Mouse (Mus musculus) midbrain, postnatal 0 days (tissue): ENCODE measurements at regions not wholly inside any gene's neighbourhood (a gene's known extent, or its start where the extent isn't known, plus 50 kb on each side); places are given as distances from the start of the nearest gene placed in this dataset.
A peak's percentile ranks its signal among the peaks of the same experiment; 100 is the strongest.

Experiments
- ATAC-seq: fragments of 200-750 bp; cut with Nextera tagmentation; 2 replicates; pipeline ENCODE4 v1.8.0; 2017; ENCODE audit warnings: moderate number of reproducible peaks, mild to moderate bottlenecking, moderate TSS enrichment, moderate library complexity; ENCODE audit not compliant: low FRiP score
- DNase-seq: peaks from one replicate; pipeline ENCODE4 v3.0.0-alpha.2; 2015; ENCODE audit warnings: low spot score
- H3K27ac ChIP-seq: fragments of 300-500 bp; sonication (generic); 2 replicates; pipeline ENCODE4 v1.5.1; 2014; ENCODE audit warnings: low read depth, mild to moderate bottlenecking, low read length, mixed read lengths
- H3K27me3 ChIP-seq: fragments of 300-500 bp; sonication (generic); 2 replicates; pipeline ENCODE4 v1.6.1; 2014; ENCODE audit warnings: low read length, control low read depth, mixed read lengths; ENCODE audit not compliant: insufficient read depth
- H3K36me3 ChIP-seq: fragments of 300-500 bp; sonication (generic); 2 replicates; pipeline ENCODE4 v1.6.1; 2014; ENCODE audit warnings: low read length, control low read depth, mixed read lengths; ENCODE audit not compliant: insufficient read depth
- H3K4me1 ChIP-seq: fragments of 300-500 bp; sonication (generic); 2 replicates; pipeline ENCODE4 v1.6.1; 2014; ENCODE audit warnings: mild to moderate bottlenecking, control low read depth, antibody characterized with exemption, low read length, mixed read lengths; ENCODE audit not compliant: insufficient read depth
- H3K4me2 ChIP-seq: fragments of 300-500 bp; sonication (generic); 2 replicates; pipeline ENCODE4 v1.6.1; 2014; ENCODE audit warnings: low read depth, mild to moderate bottlenecking, low read length, mixed read lengths; ENCODE audit not compliant: poor library complexity, severe bottlenecking
- H3K4me3 ChIP-seq: fragments of 300-500 bp; sonication (generic); 2 replicates; pipeline ENCODE4 v1.5.1; 2014; ENCODE audit warnings: low read depth, mild to moderate bottlenecking, low read length, moderate library complexity
- H3K9ac ChIP-seq: fragments of 300-500 bp; sonication (generic); replicated peaks from 2 replicates; pipeline ENCODE4 v1.6.1; 2014; ENCODE audit warnings: mild to moderate bottlenecking, low read length, moderate library complexity, mixed read lengths; ENCODE audit not compliant: poor library complexity, severe bottlenecking
- H3K9me3 ChIP-seq: fragments of 300-500 bp; sonication (generic); 2 replicates; pipeline ENCODE4 v1.6.1; 2016; ENCODE audit warnings: low read length, control low read depth
- CTCF ChIP-seq: IDR thresholded peaks from 2 replicates; pipeline ENCODE4 v1.5.1; 2016; ENCODE audit warnings: antibody characterized with exemption, mild to moderate bottlenecking
- WGBS: fragments of 180-500 bp; shearing (Covaris S2); extraction: QIAGEN DNeasy Blood & Tissue Kit; methylation state at CpG from one replicate; pipeline ENCODE4 v1.1.7; 2014; 5-methylcytosine and 5-hydroxymethylcytosine counted together

DNA sequence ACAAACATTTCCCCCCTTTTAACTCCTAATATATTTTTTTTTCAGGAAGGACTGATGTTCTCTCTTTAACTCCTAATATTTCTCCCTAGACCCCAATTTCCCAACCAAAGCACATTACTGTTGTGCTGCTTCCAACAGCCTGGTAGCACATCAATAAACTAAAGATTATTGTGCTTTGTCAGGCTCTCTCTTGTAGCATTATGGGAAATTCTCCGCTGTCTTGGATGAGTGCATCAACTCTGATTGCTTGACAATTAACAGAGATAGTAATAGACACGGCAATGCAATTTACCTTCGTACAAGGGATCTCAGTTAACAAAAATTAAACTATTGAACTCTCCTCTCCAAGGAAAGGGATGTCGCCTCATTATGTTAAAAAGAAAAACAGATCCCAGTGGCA, 230.3 kb downstream of the Gm10295 start:
- DNase-seq (no peak), ATAC-seq (no peak)
- H3K27ac ChIP-seq: no peak overlapping the region
- H3K9me3 ChIP-seq: no peaks in the 10 kb centered on the region
- no peak overlapping the region for H3K4me2 ChIP-seq
- no peaks in the 10 kb centered on the region for H3K4me1 ChIP-seq
- no peak overlapping the region for H3K4me3 ChIP-seq
- H3K9ac ChIP-seq: no peak overlapping the region
- H3K36me3 ChIP-seq: no peaks in the 10 kb centered on the region
- no peaks in the 10 kb centered on the region for H3K27me3 ChIP-seq
- no peak for TF ChIP-seq CTCF
- WGBS: 84% methylated on average over 4 of the region's 4 CpGs

DNA sequence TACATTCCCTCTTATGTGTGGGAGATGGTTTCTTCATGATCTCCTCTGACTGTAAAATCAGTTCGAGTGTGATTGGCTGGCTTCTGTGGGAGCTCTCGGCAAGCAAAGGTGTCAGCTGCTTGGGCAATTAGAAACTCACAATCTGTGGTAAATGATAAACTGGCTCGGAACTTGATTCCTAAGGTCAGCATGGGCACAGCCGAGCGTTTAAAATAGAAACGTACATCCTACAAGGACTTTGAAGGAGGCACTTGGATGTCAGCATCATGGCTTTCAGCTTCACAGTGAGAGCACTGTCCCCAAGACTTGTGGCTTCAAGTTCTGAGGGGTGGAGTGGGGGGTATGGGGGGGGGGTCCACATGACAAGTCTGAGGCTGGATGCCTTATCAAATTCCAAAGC, 231.3 kb downstream of the Gm10295 start:
- Histone ChIP-seq H3K27ac (no peak overlapping the region), H3K9ac (no peak overlapping the region), H3K4me2 (no peak overlapping the region), H3K36me3 (no peaks in the 10 kb centered on the region), H3K4me1 (no peaks in the 10 kb centered on the region), H3K4me3 (no peak overlapping the region), H3K9me3 (no peaks in the 10 kb centered on the region), H3K27me3 (no peaks in the 10 kb centered on the region)
- WGBS: 81% methylated on average over 6 of the region's 6 CpGs
- TF ChIP-seq CTCF: no peak
- no peak for ATAC-seq
- DNase-seq: no peak

DNA sequence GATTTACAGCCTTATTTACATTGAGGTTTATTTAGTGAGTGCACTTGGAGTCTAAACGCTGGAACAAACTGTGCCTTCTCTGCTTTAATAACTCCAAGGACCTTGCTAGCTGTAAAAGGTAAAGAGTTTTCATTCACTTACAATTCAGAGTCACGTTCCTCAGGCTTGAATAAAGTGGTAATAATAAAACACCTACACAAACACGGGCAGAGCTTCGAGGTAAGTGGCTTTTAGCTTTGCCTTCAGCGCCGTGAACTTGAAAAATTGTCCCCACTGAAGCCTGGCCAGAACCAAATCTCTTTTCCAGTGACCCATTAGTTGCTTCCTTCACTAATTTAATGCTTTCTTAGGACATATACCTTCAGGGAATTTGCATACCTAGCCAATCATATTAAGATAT, 244.2 kb downstream of the Gm10295 start:
- Histone ChIP-seq H3K27ac (no peak overlapping the region), H3K36me3 (no peaks in the 10 kb centered on the region), H3K9me3 (no peaks in the 10 kb centered on the region), H3K4me3 (no peak overlapping the region), H3K4me1 (no peaks in the 10 kb centered on the region), H3K4me2 (no peak overlapping the region), H3K9ac (no peak overlapping the region), H3K27me3 (no peaks in the 10 kb centered on the region)
- ATAC-seq (no peak), DNase-seq (no peak)
- no peak for TF ChIP-seq CTCF
- 92% methylated on average over 6 of the region's 6 CpGs for WGBS

DNA sequence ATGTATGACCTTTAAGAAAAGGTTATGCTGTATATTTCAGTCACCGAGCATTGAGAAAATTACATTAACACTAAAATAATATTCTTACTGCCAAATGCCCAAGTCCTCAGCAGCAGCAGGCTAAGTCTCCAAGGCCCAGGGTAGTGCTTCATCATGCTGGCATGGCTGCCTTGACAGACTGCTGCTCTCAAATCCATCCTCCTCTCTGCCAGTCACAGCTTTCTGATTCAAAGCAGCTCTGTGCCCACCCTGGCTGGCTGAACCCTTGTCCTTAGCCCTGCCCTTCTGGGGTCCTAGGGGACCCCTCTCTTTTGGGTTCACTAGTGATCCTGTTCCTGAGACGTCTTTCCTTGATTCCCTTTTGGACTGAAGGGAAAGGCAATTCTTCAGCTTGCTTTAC, 251.0 kb downstream of the Gm10295 start:
- H3K27me3 ChIP-seq: no peaks in the 10 kb centered on the region
- peak; percentile 33 for DNase-seq
- H3K36me3 ChIP-seq: no peaks in the 10 kb centered on the region
- no peak overlapping the region for H3K9ac ChIP-seq
- TF ChIP-seq CTCF: no peak
- WGBS: 73% methylated on average over 2 of the region's 2 CpGs
- no peak overlapping the region for H3K27ac ChIP-seq
- ATAC-seq: no peak
- no peaks in the 10 kb centered on the region for H3K9me3 ChIP-seq
- H3K4me2 ChIP-seq: no peak overlapping the region
- H3K4me3 ChIP-seq: no peak overlapping the region
- H3K4me1 ChIP-seq: no peaks in the 10 kb centered on the region

DNA sequence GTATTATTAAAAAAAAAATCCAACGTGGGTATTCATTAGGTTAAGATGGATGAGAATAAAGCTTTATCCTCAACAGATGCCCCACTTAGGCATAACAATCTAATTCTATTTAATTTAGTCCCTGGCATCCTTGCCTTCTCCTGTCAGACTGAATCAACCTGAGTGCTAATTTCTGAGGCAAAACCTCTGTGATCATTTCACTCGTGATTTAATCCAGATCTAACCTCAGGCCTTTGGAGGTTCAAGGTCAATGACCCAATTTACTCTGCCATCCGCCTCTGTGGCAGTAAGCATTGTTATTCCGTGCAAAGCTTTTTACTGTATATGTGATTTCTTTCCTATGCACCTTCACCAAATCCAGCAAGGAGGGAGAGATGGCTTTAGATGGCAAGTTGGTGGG, 253.0 kb downstream of the Gm10295 start:
- Histone ChIP-seq H3K9me3 (no peaks in the 10 kb centered on the region), H3K4me2 (no peak overlapping the region), H3K36me3 (no peaks in the 10 kb centered on the region), H3K27ac (no peak overlapping the region), H3K27me3 (no peaks in the 10 kb centered on the region), H3K4me1 (no peaks in the 10 kb centered on the region), H3K9ac (no peak overlapping the region), H3K4me3 (no peak overlapping the region)
- ATAC-seq: no peak
- DNase-seq: peak; percentile 26
- WGBS: 41% methylated on average over 4 of the region's 4 CpGs
- TF ChIP-seq CTCF: no peak

DNA sequence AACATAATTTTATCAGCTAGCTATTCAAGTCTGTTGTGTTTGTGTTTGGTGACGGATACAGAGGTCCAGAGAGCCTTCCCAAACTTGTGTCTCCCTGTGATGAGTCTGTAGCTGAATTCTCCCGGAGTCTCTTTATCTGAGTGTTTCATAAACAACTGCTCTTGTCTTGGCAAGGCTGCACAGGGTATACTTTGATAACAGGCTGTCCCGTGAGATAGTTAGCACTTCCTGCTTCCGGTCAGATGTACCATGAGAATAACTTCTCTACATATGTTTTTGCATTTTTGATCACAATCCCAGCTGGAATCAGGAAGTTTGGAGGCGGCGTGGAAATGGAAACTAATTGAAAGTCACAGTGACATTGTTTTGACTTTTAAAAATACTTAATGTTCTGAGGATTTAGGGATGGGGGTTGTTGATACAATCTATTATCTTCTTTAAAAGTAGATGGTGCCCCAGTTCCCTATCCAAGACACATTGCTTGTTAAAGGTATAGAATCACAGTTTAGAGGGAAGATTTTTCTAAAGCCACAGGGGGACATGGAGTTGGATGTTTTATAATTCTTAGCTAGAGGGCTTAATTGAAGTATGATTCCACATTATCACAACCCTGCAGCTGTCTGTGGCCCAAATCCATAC, 257.9 kb downstream of the Gm10295 start:
- Histone ChIP-seq H3K4me2 (no peak overlapping the region), H3K4me3 (no peak overlapping the region), H3K9ac (no peak overlapping the region), H3K4me1 (no peaks in the 10 kb centered on the region), H3K36me3 (no peaks in the 10 kb centered on the region), H3K9me3 (no peaks in the 10 kb centered on the region), H3K27ac (no peak overlapping the region), H3K27me3 (no peaks in the 10 kb centered on the region)
- WGBS: 84% methylated on average over 6 of the region's 6 CpGs
- no peak for TF ChIP-seq CTCF
- ATAC-seq: no peak
- DNase-seq: no peak
